Mouse (Mus musculus) heart, postnatal 0 days (tissue): ENCODE measurements around the gene Mutyh.
A peak's percentile ranks its signal among the peaks of the same experiment; 100 is the strongest.

Experiments
- CTCF ChIP-seq: IDR thresholded peaks from 2 replicates; pipeline ENCODE4 v1.5.1; 2016; ENCODE audit warnings: antibody characterized with exemption, control low read depth, low read depth
- EP300 ChIP-seq: IDR thresholded peaks from 2 replicates; pipeline ENCODE4 v1.6.1; 2016; ENCODE audit warnings: antibody characterized with exemption, low read depth

GRCm38 (mm10) chr4:116799901-116800300 lies 7.6 kb upstream of the Mutyh start:
- TF ChIP-seq EP300 (no peak), CTCF (peak; percentile 41)
